ENCODE assay signal across 9 mouse cellular contexts in the genomic region with DNA sequence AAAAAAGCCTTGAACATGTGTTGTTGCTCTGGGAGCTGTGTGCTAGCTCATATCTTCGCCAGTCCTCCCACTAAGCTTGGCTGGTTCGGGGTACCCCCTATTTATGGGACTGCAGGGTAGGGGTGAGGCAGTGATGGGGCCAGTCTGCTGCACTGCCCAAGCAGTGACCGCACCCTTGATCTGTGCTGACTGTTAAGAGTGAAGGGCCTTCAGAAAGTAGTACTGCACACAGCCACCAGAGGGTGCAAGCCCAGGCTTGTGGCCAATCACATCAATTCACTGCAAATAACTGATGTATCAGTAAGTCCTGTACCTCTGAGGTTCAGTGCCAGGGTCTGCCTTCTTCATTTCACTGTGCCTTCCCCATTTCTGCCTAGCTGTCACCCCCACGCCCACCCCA. TPM values are rescaled to one million over a fixed set of nuclear protein-coding genes. Genes with fewer than 3 reads are reported as not detected.
DNase-seq lines count a peak whose midpoint lies in the region; ATAC-seq and TF ChIP-seq lines count a peak whose summit lies in the region.
"Had no signal": no experiment of that assay in that cellular context is flagged by ENCODE, and none has a peak within 500 bp of the region (broad histone marks: within the 10 kb centered on the region; RNA-seq: fewer than 3 reads in every experiment).

No protein-coding gene starts in this region.

- no peak overlapping the region for H3K4me2 ChIP-seq in heart, embryonic 11.5 days
- no peak overlapping the region for H3K4me2 ChIP-seq in forebrain, postnatal 0 days (ENCODE audit: low read depth)
- H3K4me2 ChIP-seq in hindbrain, postnatal 0 days (ENCODE audit: low read depth, low read length): no peak overlapping the region

- H3K27me3 ChIP-seq in heart, embryonic 11.5 days (ENCODE audit: control insufficient read depth, insufficient read depth, low read length): no peaks in the 10 kb centered on the region
- no peaks in the 10 kb centered on the region for H3K27me3 ChIP-seq in forebrain, postnatal 0 days (ENCODE audit: insufficient read depth, low read length)
- no peaks in the 10 kb centered on the region for H3K27me3 ChIP-seq in hindbrain, postnatal 0 days (ENCODE audit: insufficient read depth, low read length)

- TF ChIP-seq CTCF in forebrain, postnatal 0 days (IDR thresholded peaks at IDR 0.05; ENCODE audit: low read depth): peak; percentile 85
- peak; percentile 91 for TF ChIP-seq CTCF in hindbrain, postnatal 0 days (IDR thresholded peaks at IDR 0.05; ENCODE audit: low read depth)

- no peak overlapping the region for H3K27ac ChIP-seq in heart, embryonic 11.5 days (ENCODE audit: low read depth, low read length)
- H3K27ac ChIP-seq in forebrain, postnatal 0 days (ENCODE audit: low read depth, low read length): no peak overlapping the region
- no peak overlapping the region for H3K27ac ChIP-seq in hindbrain, postnatal 0 days
- H3K27ac ChIP-seq: macrophage had no signal

- peaks cover 33% of the 10 kb centered on the region for H3K4me1 ChIP-seq in heart, embryonic 11.5 days (ENCODE audit: control insufficient read depth, insufficient read depth, low read length)
- peaks cover 3% of the 10 kb centered on the region; the same call in 1 of the 2 replicates for H3K4me1 ChIP-seq in forebrain, postnatal 0 days (ENCODE audit: insufficient read depth)
- H3K4me1 ChIP-seq in hindbrain, postnatal 0 days (ENCODE audit: insufficient read depth, low read length): 0 out of 2 replicates have a peak, but pooled peaks cover 5% of the 10 kb centered on the region

- 40% methylated on average over 4 of the region's 4 CpGs for WGBS in heart, embryonic 11.5 days (ENCODE audit: insufficient replicate concordance)
- 29% methylated on average over 4 of the region's 4 CpGs for WGBS in forebrain, postnatal 0 days
- WGBS in hindbrain, postnatal 0 days: 34% methylated on average over 4 of the region's 4 CpGs

- no peak for ATAC-seq in heart, embryonic 11.5 days (replicated peaks; ENCODE audit: insufficient number of reproducible peaks, low FRiP score, low TSS enrichment)
- ATAC-seq in forebrain, postnatal 0 days: peak; percentile 40
- peak; percentile 53 for ATAC-seq in hindbrain, postnatal 0 days
- peak; percentile 80 for ATAC-seq in megakaryocyte, adult 5-6 weeks (ENCODE audit: poor library complexity, severe bottlenecking)

- H3K9me3 ChIP-seq in heart, embryonic 11.5 days (replicated peaks; ENCODE audit: control insufficient read depth, low read length): no peaks in the 10 kb centered on the region
- H3K9me3 ChIP-seq in forebrain, postnatal 0 days (ENCODE audit: low read length): no peaks in the 10 kb centered on the region
- no peaks in the 10 kb centered on the region for H3K9me3 ChIP-seq in hindbrain, postnatal 0 days (ENCODE audit: low read length)

- peak; percentile 97 for DNase-seq in heart, adult 11 months
- DNase-seq in cerebellum, adult 18-20 months: peak; percentile 79 to 88
- DNase-seq in forebrain, postnatal 0 days: peak; percentile 67
- DNase-seq in hindbrain, postnatal 0 days (ENCODE audit: low spot score): peak; percentile 76
- peak; percentile 77 for DNase-seq in left cerebral cortex, adult 18-20 months (ENCODE audit: low spot score in 2 of 2)
- peak; percentile 48 for DNase-seq in skeletal muscle tissue, adult 2 months (ENCODE audit: low read depth, low spot score)

- H3K9ac ChIP-seq in heart, embryonic 11.5 days (ENCODE audit: low read depth, low read length): no peak overlapping the region
- no peak overlapping the region for H3K9ac ChIP-seq in forebrain, postnatal 0 days
- H3K9ac ChIP-seq in hindbrain, postnatal 0 days (replicated peaks; ENCODE audit: low read length): no peak overlapping the region

- no peak overlapping the region for H3K4me3 ChIP-seq in heart, embryonic 11.5 days (ENCODE audit: low read depth, low read length)
- H3K4me3 ChIP-seq in forebrain, postnatal 0 days (ENCODE audit: low read depth, low read length): no peak overlapping the region
- no peak overlapping the region for H3K4me3 ChIP-seq in hindbrain, postnatal 0 days (ENCODE audit: low read length)

- peaks cover 11% of the 10 kb centered on the region; the same call in 1 of the 2 replicates for H3K36me3 ChIP-seq in heart, embryonic 11.5 days (ENCODE audit: control insufficient read depth, insufficient read depth, low read length)
- peaks cover 15% of the 10 kb centered on the region for H3K36me3 ChIP-seq in forebrain, postnatal 0 days (ENCODE audit: insufficient read depth)
- peaks cover 9% of the 10 kb centered on the region; the same call in 1 of the 2 replicates for H3K36me3 ChIP-seq in hindbrain, postnatal 0 days (ENCODE audit: insufficient read depth, low read length)

RNA-seq across cellular contexts. Expression of gene Nudt14, which starts 13.9 kb away (rescaled TPM):
- 44.2 and 50.7 TPM in 2 replicates for polyA plus RNA-seq in heart, embryonic 11.5 days (2014; fragmentation: Nextera tagmentation; extraction: Ambion mirVana)
- total RNA-seq in forebrain, postnatal 0 days (2014; rRNA removed): 22.2 and 31.5 TPM in 2 replicates
- 55.5 and 60.4 TPM in 2 replicates for polyA plus RNA-seq in forebrain, postnatal 0 days (2015; fragmentation: Nextera tagmentation; extraction: Ambion mirVana)
- 29.0 and 29.4 TPM in 2 replicates for total RNA-seq in hindbrain, postnatal 0 days (2014; rRNA removed)
- 51.7 and 54.8 TPM in 2 replicates for polyA plus RNA-seq in hindbrain, postnatal 0 days (2015; fragmentation: Nextera tagmentation; extraction: Ambion mirVana)
- total RNA-seq in left cerebral cortex, adult 18-20 months (2021): 10 to 100 TPM; 10.4 to 12.2 TPM
- 9.7 and 10.5 TPM in 2 replicates for total RNA-seq in megakaryocyte, adult 5-6 weeks (2015)
- 11.4 and 11.9 TPM in 2 replicates for total RNA-seq in megakaryocyte, adult 5-6 weeks (2017)

RNA-seq across cellular contexts. Expression of gene Btbd6, which starts 20.5 kb away (rescaled TPM):
- polyA plus RNA-seq in heart, embryonic 11.5 days (2014; fragmentation: Nextera tagmentation; extraction: Ambion mirVana): 18.9 and 22.5 TPM in 2 replicates
- total RNA-seq in forebrain, postnatal 0 days (2014; rRNA removed): 60.4 and 60.5 TPM in 2 replicates
- polyA plus RNA-seq in forebrain, postnatal 0 days (2015; fragmentation: Nextera tagmentation; extraction: Ambion mirVana): 46.7 and 54.3 TPM in 2 replicates
- 71.0 and 76.1 TPM in 2 replicates for total RNA-seq in hindbrain, postnatal 0 days (2014; rRNA removed)
- 52.1 and 52.9 TPM in 2 replicates for polyA plus RNA-seq in hindbrain, postnatal 0 days (2015; fragmentation: Nextera tagmentation; extraction: Ambion mirVana)
- 10 to 100 TPM; 67.9 to 68.5 TPM for total RNA-seq in left cerebral cortex, adult 18-20 months (2021)
- total RNA-seq in megakaryocyte, adult 5-6 weeks (2015): 4.2 and 5.9 TPM in 2 replicates
- 2.4 and 4.0 TPM in 2 replicates for total RNA-seq in megakaryocyte, adult 5-6 weeks (2017)

RNA-seq across cellular contexts. Expression of gene Jag2, which starts 26.2 kb away (rescaled TPM):
- 1.5 and 2.2 TPM in 2 replicates for polyA plus RNA-seq in heart, embryonic 11.5 days (2014; fragmentation: Nextera tagmentation; extraction: Ambion mirVana)
- total RNA-seq in forebrain, postnatal 0 days (2014; rRNA removed): 66.9 and 69.4 TPM in 2 replicates
- 5.5 and 7.9 TPM in 2 replicates for polyA plus RNA-seq in forebrain, postnatal 0 days (2015; fragmentation: Nextera tagmentation; extraction: Ambion mirVana)
- 63.4 and 88.4 TPM in 2 replicates for total RNA-seq in hindbrain, postnatal 0 days (2014; rRNA removed)
- polyA plus RNA-seq in hindbrain, postnatal 0 days (2015; fragmentation: Nextera tagmentation; extraction: Ambion mirVana): 7.7 and 8.5 TPM in 2 replicates
- total RNA-seq in left cerebral cortex, adult 18-20 months (2021): 10 to 100 TPM; 53.4 to 58.9 TPM
- 0.36 and 1.3 TPM in 2 replicates for total RNA-seq in megakaryocyte, adult 5-6 weeks (2015)
- total RNA-seq in megakaryocyte, adult 5-6 weeks (2017): not detected in 2 replicates

RNA-seq across cellular contexts. Expression of gene Brf1, which starts 44.7 kb away (rescaled TPM):
- polyA plus RNA-seq in heart, embryonic 11.5 days (2014; fragmentation: Nextera tagmentation; extraction: Ambion mirVana): 33.7 and 39.5 TPM in 2 replicates
- total RNA-seq in forebrain, postnatal 0 days (2014; rRNA removed): 47.6 and 54.4 TPM in 2 replicates
- 32.3 and 40.2 TPM in 2 replicates for polyA plus RNA-seq in forebrain, postnatal 0 days (2015; fragmentation: Nextera tagmentation; extraction: Ambion mirVana)
- total RNA-seq in hindbrain, postnatal 0 days (2014; rRNA removed): 29.4 and 32.9 TPM in 2 replicates
- 39.0 and 40.8 TPM in 2 replicates for polyA plus RNA-seq in hindbrain, postnatal 0 days (2015; fragmentation: Nextera tagmentation; extraction: Ambion mirVana)
- 10 to 100 TPM; 45.0 to 47.0 TPM for total RNA-seq in left cerebral cortex, adult 18-20 months (2021)
- total RNA-seq in megakaryocyte, adult 5-6 weeks (2015): 20.2 and 25.3 TPM in 2 replicates
- total RNA-seq in megakaryocyte, adult 5-6 weeks (2017): 37.0 and 43.6 TPM in 2 replicates

RNA-seq across cellular contexts. Expression of gene Pacs2, which starts 58.5 kb away (rescaled TPM):
- 7.3 and 11.3 TPM in 2 replicates for polyA plus RNA-seq in heart, embryonic 11.5 days (2014; fragmentation: Nextera tagmentation; extraction: Ambion mirVana)
- 103 and 116 TPM in 2 replicates for total RNA-seq in forebrain, postnatal 0 days (2014; rRNA removed)
- polyA plus RNA-seq in forebrain, postnatal 0 days (2015; fragmentation: Nextera tagmentation; extraction: Ambion mirVana): 14.3 and 23.2 TPM in 2 replicates
- 111 and 125 TPM in 2 replicates for total RNA-seq in hindbrain, postnatal 0 days (2014; rRNA removed)
- 20.3 and 20.6 TPM in 2 replicates for polyA plus RNA-seq in hindbrain, postnatal 0 days (2015; fragmentation: Nextera tagmentation; extraction: Ambion mirVana)
- total RNA-seq in left cerebral cortex, adult 18-20 months (2021): 10 to 100 TPM; 58.7 to 60.8 TPM
- total RNA-seq in megakaryocyte, adult 5-6 weeks (2015): 55.1 TPM in 2 replicates
- total RNA-seq in megakaryocyte, adult 5-6 weeks (2017): 36.5 and 37.5 TPM in 2 replicates

Comparison
In these comparisons a context has a peak if more than half of its experiments do, and no peak if none do; other contexts are left out.
1. RNA of gene Jag2, which starts 26.2 kb away (total RNA-seq): 63.4 to 88.4 TPM in hindbrain, postnatal 0 days, 66.9 to 69.4 TPM in forebrain, postnatal 0 days and 53.4 to 58.9 TPM in left cerebral cortex, adult 18-20 months; 0.36 to 1.3 TPM in megakaryocyte, adult 5-6 weeks; every median in the first group is over 10 times any median in the second.
2. Peak in every context shown above with its lines, with median percentiles within 50 percentile points of each other: DNase-seq.